Mouse (Mus musculus) frontal cortex, postnatal 25 days (tissue): ENCODE results near the gene Klf13.

Source experiments
- DNase-seq, 2 experiments: peaks; one replicate each; pipeline ENCODE4 v3.0.0; 2022; ENCODE audit warnings: low spot score in 2 of 2

Gene Klf13

DNA sequence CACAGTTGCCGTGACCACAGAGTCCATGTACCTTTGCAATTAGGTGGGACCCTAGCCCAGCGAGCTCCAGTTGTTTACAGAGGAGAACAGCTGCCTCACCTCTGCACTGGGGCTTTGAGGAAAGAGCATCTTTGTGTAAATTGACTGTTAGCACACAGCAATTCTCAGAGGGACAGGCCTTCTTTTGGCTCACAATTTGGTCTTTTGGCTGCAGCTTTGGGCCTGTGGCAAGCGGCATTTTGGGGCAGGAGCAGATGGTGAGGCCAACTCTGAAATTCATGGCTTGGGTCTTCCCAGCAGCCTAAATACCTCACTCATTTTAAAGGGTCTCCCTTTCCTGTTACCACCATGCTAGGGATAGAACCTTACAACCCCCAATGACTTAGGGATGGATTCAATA is 10.5 kb upstream of the Klf13 start:
- no peak for DNase-seq

DNA sequence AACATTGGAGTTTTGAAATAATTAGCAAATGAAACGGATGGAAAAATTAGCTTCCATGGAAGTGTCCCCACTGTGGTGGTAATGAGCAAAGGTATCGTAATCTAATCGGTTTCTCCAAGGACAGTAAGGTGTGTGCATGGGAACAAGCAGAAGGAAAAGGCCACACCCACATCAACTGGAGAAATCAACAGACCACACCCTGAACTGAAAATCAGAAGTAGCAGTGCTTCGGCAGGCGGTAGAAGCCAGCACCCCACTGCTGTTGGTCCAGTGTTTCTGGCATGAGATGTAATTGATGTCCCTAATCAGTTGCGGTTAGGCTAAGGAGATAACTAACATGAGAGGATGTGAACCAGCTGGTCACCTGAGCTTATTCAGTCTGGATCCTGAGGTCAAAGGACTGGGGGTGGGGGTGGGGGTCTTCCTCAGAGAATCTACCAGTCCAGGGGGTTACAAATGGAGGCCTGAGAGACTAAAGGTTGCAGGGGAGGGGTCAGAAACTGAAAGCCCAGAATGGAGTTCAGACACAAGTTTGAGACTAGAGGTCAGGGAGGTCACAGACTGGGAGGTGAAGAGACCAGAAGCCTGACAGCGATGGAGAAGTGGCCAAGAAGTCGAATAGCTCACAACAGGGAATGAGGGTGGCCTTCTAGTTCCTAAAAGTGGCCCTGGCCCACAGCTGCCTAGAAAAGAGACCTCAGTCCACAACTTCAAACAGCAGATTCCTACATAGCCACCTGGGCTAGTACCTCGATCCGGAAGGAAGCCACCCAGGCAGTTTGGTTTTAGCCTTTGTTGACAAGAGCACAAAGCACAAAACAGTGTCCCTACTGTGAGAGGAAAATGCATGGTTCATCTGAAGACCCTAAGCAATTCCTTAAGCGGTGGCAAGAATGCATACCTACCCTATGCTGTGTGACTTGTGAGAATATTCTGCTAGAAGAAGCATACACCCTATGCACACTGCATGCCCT is 9.1 kb upstream of the Klf13 start:
- no peak for DNase-seq

DNA sequence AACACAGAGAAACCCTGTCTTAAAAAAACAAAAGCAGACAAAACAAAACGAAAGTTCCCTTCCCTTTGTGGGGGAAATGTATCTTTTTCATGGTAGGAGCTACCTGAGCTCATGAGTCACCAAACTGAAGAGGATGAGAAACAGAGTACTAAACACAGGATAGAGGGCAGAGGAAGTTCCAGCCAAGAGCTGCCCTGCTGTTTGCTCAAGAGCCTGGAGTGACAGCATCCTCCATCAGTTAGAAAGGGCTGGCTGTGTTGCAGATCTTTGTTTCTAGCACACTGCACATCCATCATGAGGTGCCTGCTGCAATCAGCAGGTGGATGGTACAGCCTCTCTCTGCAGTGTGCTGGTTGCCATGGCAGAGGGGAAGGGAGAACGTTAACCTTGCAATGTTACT is 5.2 kb upstream of the Klf13 start:
- DNase-seq: no peak

DNA sequence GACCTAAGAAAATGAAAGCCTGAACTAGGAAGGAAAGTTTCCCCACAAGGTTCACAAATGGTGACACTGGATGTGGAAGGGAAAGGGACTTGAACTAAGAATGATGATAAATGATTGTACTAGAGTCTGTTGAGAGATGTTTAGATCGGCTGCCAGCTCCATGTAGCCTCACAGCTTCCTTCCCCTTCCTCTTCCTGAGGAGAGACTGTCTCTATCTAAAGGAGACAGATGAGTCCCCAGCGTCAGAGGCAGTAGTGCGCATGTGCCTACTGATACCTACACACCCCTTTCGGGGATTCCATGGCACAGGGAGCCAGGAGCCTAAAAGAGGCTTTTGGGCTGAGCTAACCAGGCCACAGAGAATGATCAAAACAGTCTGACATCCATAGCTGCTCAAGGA is 2.8 kb upstream of the Klf13 start:
- DNase-seq: no peak

DNA sequence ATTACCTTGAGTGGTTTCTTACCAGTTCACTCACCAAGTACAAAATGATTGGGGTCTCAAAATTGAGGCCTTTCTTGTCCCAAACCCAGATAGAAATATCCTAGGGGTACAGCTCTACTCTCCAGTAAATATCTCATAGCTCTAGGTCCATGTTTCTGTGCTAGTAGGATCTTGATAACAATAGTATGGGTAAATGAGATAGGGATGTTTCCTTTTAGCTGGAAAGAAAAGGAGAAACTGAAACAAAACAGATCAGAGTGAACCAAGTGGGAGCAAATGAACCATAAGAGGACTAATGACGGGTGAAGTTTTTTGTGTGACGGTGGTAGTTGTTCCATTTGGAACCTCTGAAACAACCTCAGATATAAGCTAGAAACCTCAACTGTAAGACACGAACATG is 2.3 kb upstream of the Klf13 start:
- DNase-seq: no peak

DNA sequence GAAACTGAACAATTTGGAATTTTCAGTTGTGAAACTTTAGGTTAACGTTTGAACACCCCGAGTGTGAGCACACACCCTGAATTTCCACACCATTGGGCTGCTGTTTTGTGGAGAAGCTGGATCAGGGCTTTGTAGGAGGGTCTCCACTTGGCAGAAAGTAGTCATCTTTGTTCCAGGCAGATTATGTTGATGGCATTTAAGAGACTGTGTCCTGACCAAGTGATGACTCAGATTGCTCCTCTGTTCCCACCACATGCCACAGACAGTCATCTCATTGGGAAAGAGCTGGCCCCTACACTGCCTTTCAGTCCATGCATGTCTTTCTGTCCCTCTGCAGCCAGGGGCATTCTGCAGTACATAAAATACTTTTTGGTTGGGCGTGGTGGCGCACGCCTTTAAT is 1.6 kb upstream of the Klf13 start:
- no peak for DNase-seq

DNA sequence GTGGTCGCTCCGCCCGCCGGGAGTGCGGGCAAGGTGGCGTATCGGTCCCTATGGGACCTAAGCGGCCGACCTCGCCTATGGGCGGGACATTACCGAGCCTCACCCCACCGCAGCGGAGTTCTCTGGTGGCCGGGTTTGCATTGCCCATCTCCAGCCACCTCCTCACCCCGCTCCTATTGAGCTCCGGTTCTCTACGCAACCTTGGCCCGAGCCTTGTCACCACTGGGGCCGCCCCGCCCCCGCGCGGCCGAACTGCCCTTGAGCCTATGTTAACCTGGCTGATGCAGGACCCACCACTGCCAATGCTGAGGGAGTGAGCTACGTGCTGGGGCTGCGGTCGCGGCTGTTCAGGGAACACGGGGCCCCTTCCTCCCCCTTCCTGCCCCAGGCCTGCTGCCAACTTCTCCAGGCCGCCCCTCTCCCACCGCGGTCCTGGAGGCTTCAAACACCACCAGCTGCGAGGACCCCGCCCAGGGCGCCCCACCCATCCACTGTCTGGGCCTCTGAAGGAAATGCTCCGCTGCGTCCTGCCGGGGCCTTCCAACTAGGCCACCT is 759 bp upstream of the Klf13 start:
- no peak for DNase-seq

DNA sequence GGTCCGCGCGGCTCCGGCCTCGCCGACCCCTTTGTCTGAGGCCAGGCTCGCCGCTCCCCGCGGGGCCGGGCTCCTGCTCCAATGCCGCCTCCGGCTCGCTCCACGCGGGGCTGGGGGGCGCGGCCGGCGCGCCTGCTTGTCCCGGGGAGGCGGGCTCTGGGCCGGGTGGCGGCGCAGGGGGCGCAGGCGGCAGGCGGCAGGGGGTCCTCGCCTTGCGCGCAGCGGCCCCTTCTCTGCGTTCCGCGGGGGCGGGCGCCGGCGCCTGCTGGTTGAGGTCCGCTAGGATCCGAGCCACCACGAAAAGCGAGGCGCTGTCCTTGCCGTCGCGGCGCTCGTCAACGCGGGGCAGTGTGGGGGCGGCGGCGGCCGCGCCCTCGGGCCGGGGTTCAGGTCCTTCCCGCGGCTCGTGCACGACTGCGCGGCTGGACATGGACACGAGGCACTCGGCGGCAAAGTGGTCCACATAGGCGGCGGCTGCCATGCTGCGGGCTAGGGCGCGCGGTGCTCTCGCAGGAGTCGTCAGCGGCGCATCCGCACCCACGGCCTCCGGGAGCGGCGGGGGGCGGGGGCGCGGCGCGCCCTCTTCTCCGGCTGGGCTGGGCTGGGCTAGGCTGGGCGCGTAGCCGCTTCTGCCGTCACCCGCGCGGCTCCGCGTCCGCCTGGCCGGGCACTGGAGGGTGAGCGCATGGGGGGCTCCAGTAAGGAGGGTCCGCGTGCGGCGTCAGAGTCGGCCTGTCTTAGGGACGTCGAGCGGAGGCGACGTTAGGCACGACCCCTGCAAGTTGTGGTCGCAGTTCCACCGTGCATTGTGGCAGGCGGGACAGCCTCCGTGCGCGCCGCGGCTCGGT is 425 bp downstream of the Klf13 start:
- peak in 1 of 2 experiments; percentile 65 for DNase-seq

DNA sequence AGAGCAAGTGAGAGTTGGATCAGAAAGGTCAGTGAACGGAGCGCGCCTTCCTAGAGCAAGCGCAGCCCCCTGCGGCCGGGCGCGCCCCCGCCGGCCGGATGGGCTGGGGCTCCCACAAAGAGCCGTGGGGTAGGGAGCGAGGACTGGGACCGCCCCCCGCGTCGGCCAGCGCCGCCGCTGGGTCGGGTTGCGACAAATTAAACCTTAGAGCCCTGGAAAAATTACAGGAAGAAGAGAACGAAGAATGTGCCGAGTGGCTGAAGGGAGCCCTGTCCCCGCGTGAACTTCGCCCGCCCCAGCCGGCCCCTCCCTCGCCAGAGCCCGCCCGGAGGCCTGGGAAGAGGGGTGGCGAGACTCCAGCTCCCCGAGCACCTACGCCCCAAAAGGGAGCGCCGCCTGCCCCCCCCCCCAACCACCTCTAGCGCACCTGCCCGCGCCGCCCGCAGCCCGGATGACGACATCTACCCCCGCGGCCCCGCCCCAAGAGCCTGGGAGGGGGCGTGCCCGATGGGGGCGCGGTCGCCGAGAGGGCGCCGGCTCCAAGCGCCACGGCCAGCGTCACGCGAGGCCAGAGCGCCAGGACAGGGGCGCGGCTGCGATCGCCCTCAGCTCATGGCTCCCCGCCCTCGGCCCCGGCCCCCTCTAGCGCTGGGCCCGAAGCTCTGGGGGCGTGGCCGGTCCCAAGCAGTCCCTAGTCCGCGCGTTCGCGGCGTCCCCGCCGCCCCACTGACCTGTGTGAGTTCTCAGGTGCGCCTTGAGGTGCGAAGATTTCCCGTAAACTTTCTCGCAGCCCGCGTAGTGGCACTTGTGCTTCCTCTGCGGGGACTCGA is 1.3 kb downstream of the Klf13 start:
- DNase-seq: no peak

DNA sequence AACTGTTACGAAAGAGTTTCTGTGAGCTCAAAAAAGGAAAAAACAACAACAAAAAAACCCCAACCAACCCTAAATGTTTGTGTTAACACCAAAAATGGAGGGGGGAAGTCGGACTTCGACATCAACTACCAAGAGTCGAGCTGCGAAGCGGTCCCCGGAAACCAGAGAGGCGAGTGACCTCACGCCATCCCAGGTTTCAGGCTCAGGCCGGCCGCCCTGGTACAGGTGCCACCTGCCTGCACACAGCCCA is 1.8 kb downstream of the Klf13 start:
- DNase-seq: no peak

DNA sequence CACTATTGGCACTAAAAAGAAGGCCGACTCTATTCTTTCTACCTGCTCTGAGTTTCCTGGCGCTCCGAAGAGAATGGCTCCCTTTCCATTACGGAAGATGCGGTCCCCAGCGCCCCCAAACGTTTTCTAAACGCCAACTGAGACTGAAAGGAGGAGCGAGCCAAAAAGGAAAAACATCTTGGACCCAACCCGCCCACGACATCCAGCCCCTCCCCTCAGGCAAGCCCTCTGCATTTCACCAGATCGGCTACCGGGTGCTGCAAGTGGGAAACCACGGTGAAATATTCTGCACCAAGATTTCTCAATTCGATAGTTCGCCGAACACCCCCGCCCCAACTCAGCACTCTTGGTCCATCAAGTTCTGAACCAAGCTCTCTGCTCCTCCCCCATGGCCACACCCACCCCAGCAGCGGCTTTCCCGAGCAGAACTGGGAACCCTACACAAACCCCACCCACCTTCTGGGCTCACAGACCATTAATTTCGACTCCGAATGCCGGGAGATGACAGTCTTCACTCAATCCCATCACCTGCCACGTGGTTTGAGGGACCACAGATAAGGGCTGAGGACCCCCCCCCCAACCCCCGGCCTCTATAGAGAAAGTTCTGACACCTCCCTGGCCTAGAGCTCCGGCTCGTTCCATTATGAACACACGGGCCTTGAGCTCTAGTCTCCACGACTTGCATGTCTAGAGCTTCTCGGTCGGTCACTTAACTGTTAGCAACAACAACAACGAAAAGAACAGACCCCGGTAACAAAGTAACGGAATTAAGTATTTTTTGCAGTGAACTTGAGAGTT is 2.3 kb downstream of the Klf13 start:
- DNase-seq: peak in 1 of 2 experiments; percentile 66

DNA sequence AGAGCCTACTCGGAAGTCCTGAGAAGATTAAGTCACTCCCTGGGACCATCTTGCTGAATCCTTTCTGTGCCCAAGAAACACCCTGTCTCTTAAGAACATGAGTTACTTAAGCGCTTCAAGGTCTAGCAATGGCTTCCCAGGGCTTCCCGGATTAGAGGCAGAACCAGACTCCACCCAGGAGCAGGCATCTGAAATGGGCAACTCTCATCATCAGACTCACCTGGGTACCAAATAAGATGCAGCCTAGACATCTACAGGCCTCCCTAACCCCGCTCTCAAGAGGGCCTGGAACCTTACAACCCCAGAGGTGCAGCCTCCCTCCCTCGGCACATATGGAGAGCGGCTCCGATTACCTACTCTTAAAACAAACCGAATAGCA is 2.9 kb downstream of the Klf13 start:
- DNase-seq: no peak

DNA sequence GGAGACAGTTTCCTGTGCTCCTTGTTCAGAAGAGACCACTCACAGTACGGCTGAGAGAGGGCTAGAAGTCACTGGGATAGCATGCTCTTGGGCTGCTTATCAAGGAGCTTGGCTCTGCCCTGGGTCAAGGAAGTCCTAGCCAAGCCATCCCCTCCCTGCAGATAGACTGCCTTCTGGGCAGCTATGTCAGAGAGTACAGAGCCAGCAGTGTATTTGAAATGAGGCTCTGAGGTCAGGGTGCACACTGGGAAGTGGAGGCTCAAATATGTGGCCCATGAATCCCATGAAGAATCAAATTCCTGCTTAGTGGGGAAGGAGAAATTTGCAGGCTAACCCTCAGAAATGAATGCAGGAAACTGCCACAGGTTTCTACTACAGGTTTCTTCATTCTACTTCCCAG is 4.2 kb downstream of the Klf13 start:
- no peak for DNase-seq

DNA sequence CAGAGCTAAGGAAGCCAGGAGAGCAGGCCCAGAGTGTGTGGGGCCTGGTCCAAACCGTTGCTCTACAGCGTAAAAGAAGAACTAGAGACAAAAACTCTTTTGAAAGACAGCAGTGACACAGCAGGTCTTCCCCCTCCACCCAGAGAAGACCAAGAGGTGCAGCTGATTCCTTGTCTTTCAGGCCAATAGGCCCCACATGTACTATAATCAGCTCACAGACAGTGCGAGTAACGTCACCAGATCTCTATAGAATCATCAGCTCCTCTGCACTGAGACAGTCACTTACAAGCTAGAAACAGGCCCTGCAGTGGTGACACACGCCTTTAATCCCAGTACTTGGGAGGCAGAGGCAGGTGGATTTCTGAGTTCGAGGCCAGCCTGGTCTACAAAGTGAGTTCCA is 4.8 kb downstream of the Klf13 start:
- DNase-seq: no peak

DNA sequence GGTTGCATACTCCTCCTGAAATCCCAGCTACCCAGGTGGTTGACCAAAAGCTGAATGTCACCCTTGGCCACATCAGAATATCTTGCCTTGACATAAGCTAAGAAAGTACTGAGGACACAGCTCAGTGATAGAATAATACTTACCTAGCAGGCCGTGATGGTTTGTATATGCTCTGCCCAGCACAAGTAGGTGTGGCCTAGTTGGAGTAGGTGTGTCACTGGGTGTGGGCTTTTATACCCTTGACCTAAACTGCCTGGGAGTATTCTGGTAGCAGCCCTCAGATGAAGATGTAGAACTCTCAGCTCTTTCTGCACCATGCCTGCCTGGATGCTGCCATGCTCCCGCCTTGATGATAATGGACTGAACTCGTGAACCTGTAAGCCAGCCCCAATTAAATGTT is 6.3 kb downstream of the Klf13 start:
- no peak for DNase-seq

DNA sequence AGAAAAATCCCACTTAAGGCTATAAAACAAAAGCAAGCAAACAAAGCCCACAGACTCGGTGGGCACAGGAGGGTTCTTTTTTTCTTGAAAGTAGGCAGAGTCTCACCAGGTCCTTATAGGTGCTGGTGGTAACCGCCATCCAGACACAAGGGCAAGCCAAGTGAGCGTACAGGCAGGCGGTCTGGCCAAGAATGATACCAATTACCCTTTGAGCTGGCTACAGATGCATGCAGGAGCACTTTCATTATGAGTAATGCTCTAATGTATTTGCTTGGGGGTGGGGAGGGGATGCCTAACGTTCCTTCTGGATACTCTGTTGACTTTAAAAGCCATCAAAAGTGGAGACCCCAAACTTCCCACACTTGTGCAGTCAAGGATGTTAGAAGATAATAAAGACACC is 7.9 kb downstream of the Klf13 start:
- no peak for DNase-seq

DNA sequence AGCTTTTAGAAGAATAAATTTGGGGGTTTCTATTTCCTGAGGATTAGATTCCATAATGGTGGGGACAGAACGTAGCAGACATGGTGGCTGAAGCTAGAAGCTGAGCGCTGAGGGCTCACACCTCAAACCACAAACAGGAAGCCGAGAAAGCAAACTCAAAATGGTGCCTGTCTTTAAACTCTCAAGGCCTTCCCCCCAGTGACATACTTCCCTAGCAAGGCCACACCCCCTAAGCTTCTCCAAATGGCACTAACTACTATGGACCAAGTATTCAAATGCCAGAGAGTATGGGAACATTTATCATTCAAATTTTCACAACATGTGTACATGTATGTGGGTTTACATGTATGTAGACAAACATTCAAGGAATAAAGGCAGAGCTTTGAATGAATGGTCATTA is 8.6 kb downstream of the Klf13 start:
- DNase-seq: no peak

DNA sequence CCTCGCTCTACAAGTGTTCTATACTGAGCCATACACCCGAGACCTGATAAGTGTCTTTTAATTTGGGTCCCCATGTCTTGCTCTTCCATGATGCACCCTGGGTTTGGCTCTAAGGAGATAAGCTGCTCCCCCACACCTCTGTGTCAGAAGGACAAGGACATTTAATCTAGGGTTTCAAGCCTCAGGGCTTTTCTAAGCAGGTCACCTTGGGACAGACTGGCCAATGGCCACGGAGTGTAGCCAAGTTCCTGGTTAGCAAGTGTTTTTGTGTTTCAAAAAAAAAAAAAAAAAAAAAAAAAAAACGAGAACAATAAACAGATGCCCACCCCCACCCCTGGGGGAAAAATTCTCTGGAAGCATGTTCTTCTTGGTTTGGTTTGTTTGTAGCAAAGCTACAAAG is 9.6 kb downstream of the Klf13 start:
- DNase-seq: no peak

DNA sequence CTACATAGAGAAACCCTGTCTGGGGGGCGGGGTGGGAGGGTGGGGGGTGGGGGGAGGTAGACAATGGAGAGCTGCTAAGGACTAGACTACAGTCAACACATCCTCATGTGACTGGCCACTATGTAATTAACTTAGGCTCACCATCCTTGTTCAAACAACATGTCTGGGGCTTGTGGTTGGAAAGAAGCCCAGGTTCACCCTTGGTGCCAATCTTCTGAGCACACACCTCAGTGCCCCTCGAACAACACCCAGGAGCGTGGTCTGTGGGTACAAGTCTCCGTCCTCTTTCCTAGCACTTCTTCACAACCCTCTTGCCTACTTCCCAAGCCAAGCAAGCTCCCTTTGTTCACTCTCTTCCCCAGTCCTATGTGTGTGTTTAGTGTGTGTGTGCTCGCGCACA is 11.6 kb downstream of the Klf13 start:
- DNase-seq: no peak

DNA sequence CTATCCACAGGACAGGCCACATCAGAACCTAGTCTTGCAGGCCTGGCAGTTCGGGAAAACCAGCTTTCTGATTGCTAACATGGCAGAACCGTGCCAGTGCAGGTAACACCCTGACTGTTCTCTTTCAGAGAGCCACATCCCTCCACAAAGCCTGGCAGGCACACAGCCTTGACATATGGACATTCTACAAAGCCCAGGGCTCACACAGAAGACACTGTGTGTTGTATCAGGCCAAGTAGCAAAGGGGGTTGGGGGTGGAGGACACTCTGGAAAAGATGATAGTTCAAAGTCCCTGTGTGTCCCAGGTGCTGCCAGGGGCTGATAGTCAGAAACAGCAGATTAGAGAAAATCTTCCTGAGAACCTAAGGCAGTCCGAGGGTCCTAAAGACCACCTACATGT is 12.2 kb downstream of the Klf13 start:
- DNase-seq: no peak
